Mouse (Mus musculus): ENCODE measurements around the gene Ppp1r11. TPM values are rescaled to one million over a fixed set of nuclear protein-coding genes. Genes with fewer than 3 reads are reported as not detected.

Gene Ppp1r11
- polyA plus RNA-seq (2017; shearing (Covaris generic)), result 100 to 1,000 TPM; 151 to 165 TPM

DNA sequence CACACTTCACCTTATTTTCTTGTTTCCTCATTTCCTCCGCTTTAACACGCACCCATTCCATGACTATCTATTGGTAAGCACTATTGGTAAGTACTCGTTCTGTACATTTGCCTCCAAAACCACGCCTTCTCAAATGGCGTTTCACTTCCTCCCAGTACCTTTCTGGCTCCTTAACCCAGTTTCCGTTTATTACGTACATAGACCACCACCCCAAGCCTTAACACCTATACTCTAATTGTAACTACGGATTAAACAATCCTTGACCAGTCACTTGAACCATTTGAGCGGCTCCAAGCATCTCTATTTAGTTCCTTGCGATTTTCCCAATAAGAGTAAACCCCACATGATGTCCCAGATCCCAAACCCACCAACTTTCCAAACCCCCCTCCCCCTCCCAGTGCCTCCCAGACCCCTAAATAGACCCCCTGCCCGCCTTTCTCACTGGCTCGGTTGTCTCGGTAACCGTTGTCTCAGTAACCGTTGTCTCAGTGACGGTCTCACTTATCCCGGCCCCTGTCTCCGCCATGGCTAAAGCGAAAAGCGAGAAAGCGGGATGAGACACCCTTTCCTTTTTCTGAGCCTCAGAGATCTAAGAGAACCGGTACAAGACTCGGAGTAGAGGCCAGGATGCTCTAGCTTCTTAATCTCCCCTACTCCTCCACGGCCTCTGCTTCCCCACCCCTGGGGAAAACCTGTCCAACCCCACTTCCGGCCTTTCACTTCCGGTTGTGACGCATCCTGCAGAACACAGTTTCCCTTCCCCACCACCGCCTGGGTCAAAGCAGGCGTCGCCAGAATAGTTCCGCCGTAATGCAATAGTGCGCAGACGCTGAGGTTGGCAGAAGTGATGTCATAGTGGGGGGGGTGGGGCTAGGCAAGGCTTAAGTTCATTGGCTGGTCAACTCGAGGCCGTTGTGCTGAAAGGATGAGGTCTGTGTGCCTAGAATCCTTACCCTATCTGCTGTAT lies at the start of gene Ppp1r11:
Gene Ppp1r11 (minus strand): TSS at position 761 of the 967 bp plus-strand sequence.

DNA sequence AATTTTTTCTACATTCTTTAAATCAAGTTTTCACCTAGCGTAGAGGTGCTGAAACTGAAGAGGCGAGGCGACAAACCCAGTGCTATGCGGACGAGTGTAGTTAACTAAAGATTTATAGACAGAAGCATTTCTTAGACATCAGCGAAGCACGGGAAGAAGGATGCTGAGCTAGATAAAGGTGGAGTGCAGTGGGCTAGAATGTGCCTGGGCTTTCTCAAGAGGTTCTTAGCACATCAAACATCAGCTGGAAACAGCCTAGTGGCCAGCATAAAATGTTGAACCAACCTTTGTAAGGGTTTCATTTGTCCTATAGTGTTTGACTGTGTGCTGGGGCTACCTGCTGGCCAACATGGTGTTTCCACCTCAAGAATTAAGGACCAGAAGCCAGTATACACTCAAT lies 49.3 kb upstream of the Ppp1r11 start, which contains the start of gene Zfp57:
Gene Zfp57 (plus strand): TSS at position 301 of the 400 bp plus-strand sequence.

DNA sequence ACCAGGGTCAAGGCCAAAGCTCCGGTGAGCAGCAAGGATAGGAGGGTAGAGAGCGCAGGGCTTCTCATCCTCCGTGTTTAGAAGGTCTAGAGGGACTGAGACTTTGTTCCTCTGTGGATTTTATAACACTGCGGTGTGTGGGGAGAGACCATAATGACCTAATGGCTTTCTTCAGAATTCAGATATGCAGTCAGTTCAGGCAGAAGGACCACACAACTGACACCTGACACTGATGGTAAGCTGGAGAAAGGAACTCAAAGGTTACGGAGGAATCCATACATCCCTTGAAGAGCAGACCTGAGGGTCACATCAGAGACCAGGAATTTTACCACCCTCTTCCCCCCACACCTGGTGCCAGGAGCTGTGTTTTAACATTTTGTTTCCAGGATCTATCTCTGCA lies 37.9 kb upstream of the Ppp1r11 start, which contains the start of gene H2-M5:
Gene H2-M5 (minus strand): TSS at position 101 of the 400 bp plus-strand sequence.

DNA sequence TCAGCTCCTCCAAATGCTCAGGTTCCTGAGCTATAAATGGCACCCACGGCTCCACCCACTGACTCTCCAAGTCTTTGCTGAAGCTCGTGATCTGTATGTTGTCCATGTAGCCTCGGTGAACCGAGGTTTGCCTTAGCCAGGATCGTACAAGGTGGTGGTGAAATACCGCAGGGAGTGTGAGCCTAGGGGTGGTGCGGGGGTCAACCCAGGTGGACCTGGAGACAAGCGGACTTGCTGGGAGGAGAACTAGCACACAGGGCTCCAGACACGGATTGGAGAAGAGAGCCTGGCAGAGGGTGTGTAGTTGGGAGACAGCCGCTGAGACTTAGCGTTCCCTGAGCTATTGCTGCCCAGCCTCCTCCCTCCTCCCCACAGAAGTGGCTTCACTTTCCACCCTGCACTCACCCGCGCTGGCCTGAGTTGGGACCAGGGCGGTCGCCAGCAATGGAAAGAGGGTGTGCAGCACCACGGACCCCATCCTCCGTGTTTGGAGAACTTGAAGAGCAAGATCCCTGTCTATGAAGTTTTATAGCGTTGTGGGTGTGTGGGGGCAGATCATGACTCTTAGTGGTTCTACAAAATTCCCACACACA lies 29.8 kb upstream of the Ppp1r11 start, which contains the start of gene 2410137M14Rik:
Gene 2410137M14Rik (minus strand): TSS at position 17 of the 593 bp plus-strand sequence.

DNA sequence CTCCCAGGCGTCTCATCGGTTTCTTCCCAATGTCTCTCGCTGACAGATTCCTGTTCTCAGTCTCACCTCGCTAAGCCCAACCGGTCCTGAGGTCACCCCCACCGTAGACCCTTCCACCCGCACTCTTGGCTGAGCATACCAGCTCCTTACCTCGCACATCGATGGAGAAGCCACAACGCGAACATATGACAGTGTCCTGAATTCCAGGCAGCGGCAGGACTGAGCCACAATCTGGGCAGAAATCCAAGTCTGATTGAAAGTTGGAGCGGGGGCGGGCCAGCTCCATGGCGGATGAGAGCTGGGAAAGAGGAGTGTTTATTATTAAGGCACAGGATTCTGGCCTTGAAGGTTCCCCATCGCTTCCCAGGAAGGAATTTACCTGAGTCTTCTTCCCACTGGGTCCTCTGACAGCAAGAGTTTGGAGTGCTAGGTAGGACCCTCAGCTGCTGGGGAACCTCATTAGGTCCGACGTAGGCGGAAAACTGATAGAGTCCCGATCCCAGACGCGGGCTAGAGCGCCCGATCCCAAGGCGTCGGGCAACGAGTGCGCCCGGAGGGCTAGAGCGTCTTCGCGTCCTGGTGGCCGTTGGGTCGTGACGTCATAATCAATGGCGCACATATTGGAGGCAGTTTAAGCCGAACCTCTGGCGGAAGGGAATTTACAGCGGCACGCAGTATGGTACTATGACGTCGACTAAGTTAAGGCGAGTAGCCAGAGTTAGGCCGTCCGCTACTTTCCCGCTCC lies 6.6 kb upstream of the Ppp1r11 start, which contains the start of the genes Znrd1 and Znrd1as:
Gene Znrd1 (minus strand): TSS at position 561 of the 745 bp plus-strand sequence.
Gene Znrd1as (plus strand): TSS at position 594 of the 745 bp plus-strand sequence.

DNA sequence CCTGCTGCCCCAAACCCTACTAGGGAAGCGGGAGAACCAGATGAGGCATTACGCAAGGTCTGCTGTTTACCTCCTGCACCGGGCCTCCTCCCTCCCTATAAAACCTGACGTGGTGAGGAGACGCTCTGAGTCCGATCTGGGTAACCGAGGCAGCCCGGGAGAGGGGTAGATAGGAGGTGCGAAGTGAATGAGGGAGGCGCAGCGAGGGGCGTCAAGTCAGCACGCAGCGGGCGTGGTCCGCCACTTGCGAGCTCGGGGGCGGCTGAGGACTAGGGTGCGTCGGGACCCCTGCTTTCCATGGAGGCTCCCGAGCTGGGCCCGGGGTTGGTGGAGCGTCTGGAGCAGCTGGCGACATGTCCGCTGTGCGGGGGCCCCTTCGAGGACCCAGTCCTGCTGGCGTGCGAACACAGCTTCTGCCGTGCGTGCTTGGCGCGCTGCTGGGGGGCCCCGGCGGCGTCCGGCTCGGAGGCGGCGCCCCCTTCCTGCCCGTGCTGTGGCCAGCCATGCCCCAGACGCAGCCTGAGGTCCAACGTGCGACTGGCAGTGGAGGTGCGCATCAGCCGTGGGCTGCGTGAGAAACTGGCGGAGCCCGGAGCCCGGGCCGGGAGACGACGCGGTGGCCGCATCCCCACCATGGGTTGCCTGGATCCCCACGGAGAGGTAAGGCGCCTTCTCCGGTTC lies 8.6 kb downstream of the Ppp1r11 start, which contains the start of gene Rnf39:
Gene Rnf39 (plus strand): TSS at position 128 of the 681 bp plus-strand sequence.

Other genes with a start within 250 kb of the Ppp1r11 start
- under 1 TPM; 0.11 to 0.29 TPM for gene H2-M10.5, start 178.8 kb downstream of the Ppp1r11 start, polyA plus RNA-seq (2017; shearing (Covaris generic))
- not detected for gene H2-M10.6, start 139.6 kb downstream of the Ppp1r11 start, polyA plus RNA-seq (2017; shearing (Covaris generic))
- gene Trim26, start 114.6 kb downstream of the Ppp1r11 start, polyA plus RNA-seq (2017; shearing (Covaris generic)), result 100 to 1,000 TPM; 137 to 139 TPM
- under 1 TPM; 0.17 to 0.28 TPM for gene Trim15, start 84.5 kb downstream of the Ppp1r11 start, polyA plus RNA-seq (2017; shearing (Covaris generic))
- under 1 TPM; 0.18 to 0.42 TPM for gene Trim10, start 82.2 kb downstream of the Ppp1r11 start, polyA plus RNA-seq (2017; shearing (Covaris generic))
- gene Trim40, start 61.6 kb downstream of the Ppp1r11 start, polyA plus RNA-seq (2017; shearing (Covaris generic)), result not detected
- gene Trim31, start 53.6 kb downstream of the Ppp1r11 start, polyA plus RNA-seq (2017; shearing (Covaris generic)), result under 1 TPM; 0.10 to 0.45 TPM
- gene Rnf39, start 8.8 kb downstream of the Ppp1r11 start, polyA plus RNA-seq (2017; shearing (Covaris generic)), result under 1 TPM; 0.17 to 0.95 TPM
- 10 to 100 TPM; 84.9 to 90.5 TPM for gene Znrd1, start 6.8 kb upstream of the Ppp1r11 start, polyA plus RNA-seq (2017; shearing (Covaris generic))
- 1 to 10 TPM; 4.4 to 5.6 TPM for gene Znrd1as, start 6.9 kb upstream of the Ppp1r11 start, polyA plus RNA-seq (2017; shearing (Covaris generic))
- not detected for gene 2410137M14Rik, start 29.5 kb upstream of the Ppp1r11 start, polyA plus RNA-seq (2017; shearing (Covaris generic))
- under 1 TPM in 1 of 2 experiments, not detected in 1; 0.70 TPM for gene H2-M5, start 37.8 kb upstream of the Ppp1r11 start, polyA plus RNA-seq (2017; shearing (Covaris generic))
- under 1 TPM; 0.11 to 0.60 TPM for gene Zfp57, start 49.4 kb upstream of the Ppp1r11 start, polyA plus RNA-seq (2017; shearing (Covaris generic))
- not detected for gene Mog, start 71.7 kb upstream of the Ppp1r11 start, polyA plus RNA-seq (2017; shearing (Covaris generic))
- 10 to 100 TPM in 1 of 2 experiments, 1 to 10 TPM in 1; 8.3 to 13.7 TPM for gene Gabbr1, start 94.2 kb upstream of the Ppp1r11 start, polyA plus RNA-seq (2017; shearing (Covaris generic))
- under 1 TPM; 0.16 to 0.42 TPM for gene Olfr90, start 136.8 kb upstream of the Ppp1r11 start, polyA plus RNA-seq (2017; shearing (Covaris generic))
- under 1 TPM; 0.10 to 0.13 TPM for gene Olfr91, start 146.5 kb upstream of the Ppp1r11 start, polyA plus RNA-seq (2017; shearing (Covaris generic))
- under 1 TPM in 1 of 2 experiments, not detected in 1; 0.13 TPM for gene Olfr92, start 168.3 kb upstream of the Ppp1r11 start, polyA plus RNA-seq (2017; shearing (Covaris generic))
- not detected for gene Olfr93, start 209.8 kb upstream of the Ppp1r11 start, polyA plus RNA-seq (2017; shearing (Covaris generic))
- gene Ubd, start 242.2 kb upstream of the Ppp1r11 start, polyA plus RNA-seq (2017; shearing (Covaris generic)), result 1 to 10 TPM in 1 of 2 experiments, under 1 TPM in 1; 0.17 to 2.7 TPM
- gene Olfr94, start 249.3 kb upstream of the Ppp1r11 start, polyA plus RNA-seq (2017; shearing (Covaris generic)), result not detected

All from inflammation-experienced regulatory T-cells (primary cell).